Mouse (Mus musculus) C2C12 (cell line): ENCODE data around the gene Rnf157. TPM values are rescaled to one million over a fixed set of nuclear protein-coding genes. Genes with fewer than 3 reads are reported as not detected.

ENCODE experiments used
- H3K27me3 ChIP-seq: one replicate; pipeline ENCODE4 v1.6.1; 2011; ENCODE audit not compliant: control insufficient read depth, insufficient read depth, insufficient read length
- H3K36me3 ChIP-seq: one replicate; pipeline ENCODE4 v1.6.1; 2011; ENCODE audit not compliant: control insufficient read depth, insufficient read depth
- H3K4me3 ChIP-seq: one replicate; pipeline ENCODE4 v1.5.1; 2011; ENCODE audit warnings: mild to moderate bottlenecking, control low read depth; ENCODE audit not compliant: poor library complexity, insufficient read depth, severe bottlenecking
- H3K79me2 ChIP-seq: one replicate; pipeline ENCODE4 v1.6.1; 2011; ENCODE audit not compliant: control insufficient read depth, insufficient read depth
- H3K79me3 ChIP-seq: one replicate; pipeline ENCODE4 v1.6.1; 2011; ENCODE audit warnings: low read depth, control low read depth
- H3ac ChIP-seq: one replicate; pipeline ENCODE3; 2011; ENCODE audit warnings: low read depth; ENCODE audit not compliant: control insufficient read depth, insufficient read length
- CEBPB ChIP-seq: IDR thresholded peaks from one replicate; pipeline ENCODE4 v1.6.1; 2011; ENCODE audit warnings: low read depth, mild to moderate bottlenecking, control low read depth, moderate library complexity
- CTCF ChIP-seq: IDR thresholded peaks from one replicate; pipeline ENCODE4 v1.5.1; 2011; ENCODE audit not compliant: control insufficient read depth, insufficient read depth, insufficient read length
- FOSL1 ChIP-seq: IDR thresholded peaks from one replicate; pipeline ENCODE4 v1.8.0; 2011; ENCODE audit warnings: mild to moderate bottlenecking, low read length; ENCODE audit not compliant: poor library complexity, insufficient read depth, severe bottlenecking
- MAX ChIP-seq: IDR thresholded peaks from one replicate; pipeline ENCODE4 v1.6.1; 2011; ENCODE audit warnings: mild to moderate bottlenecking, control low read depth
- MYOD1 ChIP-seq: IDR thresholded peaks from one replicate; pipeline ENCODE4 v1.6.1; 2011; ENCODE audit warnings: low read depth; ENCODE audit not compliant: control insufficient read depth, insufficient read length
- MYOG ChIP-seq: IDR thresholded peaks from one replicate; pipeline ENCODE4 v1.6.1; 2011; ENCODE audit not compliant: control insufficient read depth, insufficient read length; ENCODE audit errors: extremely low read depth
- USF1 ChIP-seq: IDR thresholded peaks from one replicate; pipeline ENCODE4 v1.6.1; 2011; ENCODE audit warnings: low read depth, mild to moderate bottlenecking, control low read depth, moderate library complexity
- polyA plus RNA-seq: library from polyadenylated mRNA; unstranded; fragments of >200 nt; fragmentation: generic; extraction: Trizol; gene quantifications from one replicate; pipeline ENCODE4 v1.2.1, GENCODE M21; 2012; ENCODE audit warnings: missing spikeins

The Rnf157 gene
- polyA plus RNA-seq, 1 experiment: 13.2 TPM

- peaks cover 9% of the 10 kb centered on the region for H3K36me3 ChIP-seq
- no peaks in the 10 kb centered on the region for H3K79me3 ChIP-seq
- no peak overlapping the region for H3K4me3 ChIP-seq
- TF ChIP-seq MAX (no peak), MYOG (no peak), CEBPB (no peak), USF1 (no peak), MYOD1 (no peak), CTCF (no peak), FOSL1 (no peak)
- H3K79me2 ChIP-seq: no peaks in the 10 kb centered on the region
- H3K27me3 ChIP-seq: no peaks in the 10 kb centered on the region
- H3ac ChIP-seq: no peak overlapping the region
Measured at GRCm38 (mm10) chr11:116442129-116442866, 29.5 kb upstream of the Rnf157 start.

- H3K36me3 ChIP-seq: peaks cover 20% of the 10 kb centered on the region
- no peaks in the 10 kb centered on the region for H3K27me3 ChIP-seq
- H3K4me3 ChIP-seq: no peak overlapping the region
- TF ChIP-seq CEBPB: no peak
- TF ChIP-seq FOSL1: no peak
- no peak for TF ChIP-seq MYOD1
- TF ChIP-seq MAX: no peak
- no peak for TF ChIP-seq USF1
- TF ChIP-seq CTCF: no peak
- no peak for TF ChIP-seq MYOG
- H3K79me2 ChIP-seq: peaks cover 12% of the 10 kb centered on the region
- H3K79me3 ChIP-seq: peaks cover 2% of the 10 kb centered on the region
- no peak overlapping the region for H3ac ChIP-seq
Measured at GRCm38 (mm10) chr11:116440408-116441068, 27.7 kb upstream of the Rnf157 start.

- Histone ChIP-seq H3K79me2 (peaks cover 22% of the 10 kb centered on the region), H3K27me3 (no peaks in the 10 kb centered on the region), H3K36me3 (peaks cover 20% of the 10 kb centered on the region), H3K4me3 (no peak overlapping the region), H3ac (no peak overlapping the region), H3K79me3 (peaks cover 2% of the 10 kb centered on the region)
- TF ChIP-seq CEBPB: no peak
- no peak for TF ChIP-seq CTCF
- TF ChIP-seq MYOG: no peak
- no peak for TF ChIP-seq MYOD1
Measured at GRCm38 (mm10) chr11:116439269-116440240, 26.7 kb upstream of the Rnf157 start.

- peaks cover 24% of the 10 kb centered on the region for H3K79me2 ChIP-seq
- no peak overlapping the region for H3K4me3 ChIP-seq
- peaks cover 2% of the 10 kb centered on the region for H3K79me3 ChIP-seq
- no peaks in the 10 kb centered on the region for H3K27me3 ChIP-seq
- TF ChIP-seq MYOG: no peak
- no peak for TF ChIP-seq CTCF
- no peak for TF ChIP-seq MAX
- TF ChIP-seq USF1: no peak
- no peak for TF ChIP-seq MYOD1
- no peak for TF ChIP-seq CEBPB
- TF ChIP-seq FOSL1: no peak
- peaks cover 20% of the 10 kb centered on the region for H3K36me3 ChIP-seq
- no peak overlapping the region for H3ac ChIP-seq
Measured at GRCm38 (mm10) chr11:116437541-116437940, 24.7 kb upstream of the Rnf157 start.

- Histone ChIP-seq H3ac (no peak overlapping the region), H3K27me3 (no peaks in the 10 kb centered on the region), H3K4me3 (no peak overlapping the region), H3K36me3 (peaks cover 20% of the 10 kb centered on the region), H3K79me2 (peaks cover 24% of the 10 kb centered on the region), H3K79me3 (peaks cover 2% of the 10 kb centered on the region)
- no peak for TF ChIP-seq USF1
- TF ChIP-seq MAX: no peak
- no peak for TF ChIP-seq CEBPB
- TF ChIP-seq FOSL1: no peak
Measured at GRCm38 (mm10) chr11:116436725-116437331, 24.0 kb upstream of the Rnf157 start.
